Mouse (Mus musculus): ENCODE results near the gene Azgp1. TPM values are rescaled to one million over a fixed set of nuclear protein-coding genes. Genes with fewer than 3 reads are reported as not detected.
"Not testable (repeated sequence)": the region's sequence is repeated elsewhere in the genome, so short reads cannot be mapped to it uniquely, and the experiment has no call there.

Gene Azgp1
- polyA plus RNA-seq (2016; fragmentation: Nextera tagmentation; extraction: Ambion mirVana) = not detected in 2 replicates

DNA sequence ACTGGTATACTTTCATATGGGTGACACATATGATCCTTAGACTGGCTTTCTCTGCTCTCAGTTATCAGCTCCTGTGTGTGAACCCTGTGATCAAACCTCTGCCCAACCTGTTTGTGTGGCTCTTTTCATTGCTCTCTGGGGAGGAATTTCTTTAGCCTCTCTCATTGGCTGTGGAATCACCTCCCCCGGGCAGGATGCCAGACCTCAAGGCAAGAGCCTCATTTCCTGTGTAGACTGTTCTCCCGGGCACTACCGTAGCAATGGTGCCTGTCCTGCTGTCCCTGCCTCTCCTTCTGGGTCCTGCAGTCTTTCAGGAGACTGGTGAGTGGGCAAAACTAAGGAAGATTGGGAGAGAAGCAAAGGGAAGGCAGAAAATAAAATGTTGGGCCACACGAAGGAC lies at the start of gene Azgp1:
Gene Azgp1 (plus strand): TSS at position 221 of the 400 bp plus-strand sequence.
- no peak within 1 kb of the TSS for H3K4me2 ChIP-seq (replicated peaks)
- no peak within 1 kb of the TSS for H3K27ac ChIP-seq
- H3K9me3 ChIP-seq = no peaks in the 10 kb centered on the region
- H3K27me3 ChIP-seq = no peaks in the 10 kb centered on the region
- no peak for ATAC-seq (ENCODE audit: insufficient number of reproducible peaks, insufficient read depth, low FRiP score, low TSS enrichment)
- H3K4me3 ChIP-seq = no peak within 1 kb of the TSS
- no peaks in the 10 kb centered on the region for H3K4me1 ChIP-seq
- H3K36me3 ChIP-seq = no peaks in the 10 kb centered on the region
- H3K9ac ChIP-seq = no peak within 1 kb of the TSS
- WGBS = 71% methylated on average over 4 of the region's 4 CpGs

DNA sequence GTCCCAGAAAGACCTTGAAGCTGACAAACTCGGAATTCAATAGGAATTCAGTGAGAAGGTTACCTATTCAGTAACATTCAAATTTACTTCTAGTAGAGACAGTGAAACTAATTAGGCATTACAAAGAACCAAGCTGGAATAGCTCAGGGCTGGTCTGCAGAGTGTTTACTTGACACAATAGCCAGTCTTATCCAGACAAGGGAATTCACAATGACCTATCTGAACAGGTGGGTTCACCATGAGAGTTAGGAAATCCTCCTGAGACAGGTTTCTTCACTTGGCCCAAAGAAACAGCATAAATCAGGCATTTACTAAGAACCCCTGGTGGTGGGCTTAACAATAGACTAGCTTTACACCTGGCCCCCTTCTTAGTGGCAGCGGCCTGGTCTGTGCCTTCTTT lies 47.4 kb upstream of the Azgp1 start:
- H3K27me3 ChIP-seq; H3K36me3 ChIP-seq; H3K4me1 ChIP-seq; H3K4me3 ChIP-seq; H3K27ac ChIP-seq; H3K4me2 ChIP-seq (replicated peaks); H3K9ac ChIP-seq; ATAC-seq (ENCODE audit: insufficient number of reproducible peaks, insufficient read depth, low FRiP score, low TSS enrichment); H3K9me3 ChIP-seq: not testable (repeated sequence)
- 68% methylated on average over 2 of the region's 2 CpGs for WGBS

DNA sequence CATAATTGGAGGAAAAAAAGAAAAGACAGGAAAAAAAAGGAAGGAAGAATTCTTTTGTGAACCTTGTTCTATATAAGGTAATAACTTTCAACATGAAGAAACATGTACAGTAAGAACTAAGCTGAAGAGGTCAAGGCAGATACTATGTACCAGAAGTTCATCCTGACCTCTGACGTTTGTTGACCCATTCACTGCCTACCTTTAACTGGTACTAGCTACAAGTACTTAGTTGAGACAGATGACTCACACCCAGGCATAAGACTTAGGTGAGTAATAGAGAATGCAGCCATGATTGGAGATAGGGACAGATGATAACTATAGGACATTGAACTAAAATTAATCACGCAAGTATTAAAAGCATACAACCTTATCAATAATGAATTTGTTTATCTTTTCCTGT lies 44.8 kb upstream of the Azgp1 start:
- ATAC-seq (ENCODE audit: insufficient number of reproducible peaks, insufficient read depth, low FRiP score, low TSS enrichment) = no peak
- no peaks in the 10 kb centered on the region for H3K9me3 ChIP-seq
- 86% methylated on average over 2 of the region's 2 CpGs for WGBS
- H3K27me3 ChIP-seq = no peaks in the 10 kb centered on the region
- H3K36me3 ChIP-seq = no peaks in the 10 kb centered on the region
- no peak overlapping the region for H3K9ac ChIP-seq
- H3K4me1 ChIP-seq = no peaks in the 10 kb centered on the region
- H3K27ac ChIP-seq = no peak overlapping the region
- H3K4me2 ChIP-seq (replicated peaks) = no peak overlapping the region
- no peak overlapping the region for H3K4me3 ChIP-seq

DNA sequence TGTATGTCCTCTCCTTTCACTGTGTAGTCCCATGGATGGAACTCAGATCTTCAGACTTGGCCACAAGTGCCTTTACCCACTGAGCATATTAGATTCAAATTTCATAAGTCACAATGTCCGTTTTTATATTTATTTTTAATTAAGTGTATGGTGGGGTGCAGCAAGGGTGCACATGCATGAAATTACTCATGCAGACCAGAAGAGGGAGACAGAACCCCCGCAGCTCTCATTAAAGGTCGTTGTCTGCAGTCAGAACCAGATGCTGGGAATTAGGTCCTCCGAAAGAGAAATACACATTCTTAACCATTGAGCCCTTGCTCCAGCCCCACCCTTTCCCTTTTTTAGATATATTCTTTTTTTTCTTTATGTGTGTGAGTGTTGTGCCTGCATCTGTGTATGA lies 44.1 kb upstream of the Azgp1 start:
- no peak overlapping the region for H3K4me3 ChIP-seq
- H3K9me3 ChIP-seq = no peaks in the 10 kb centered on the region
- ATAC-seq (ENCODE audit: insufficient number of reproducible peaks, insufficient read depth, low FRiP score, low TSS enrichment) = no peak
- H3K4me1 ChIP-seq = no peaks in the 10 kb centered on the region
- H3K27ac ChIP-seq = no peak overlapping the region
- H3K9ac ChIP-seq = no peak overlapping the region
- H3K36me3 ChIP-seq = no peaks in the 10 kb centered on the region
- H3K27me3 ChIP-seq = no peaks in the 10 kb centered on the region
- WGBS = 64% methylated on average over 4 of the region's 4 CpGs
- H3K4me2 ChIP-seq (replicated peaks) = no peak overlapping the region

DNA sequence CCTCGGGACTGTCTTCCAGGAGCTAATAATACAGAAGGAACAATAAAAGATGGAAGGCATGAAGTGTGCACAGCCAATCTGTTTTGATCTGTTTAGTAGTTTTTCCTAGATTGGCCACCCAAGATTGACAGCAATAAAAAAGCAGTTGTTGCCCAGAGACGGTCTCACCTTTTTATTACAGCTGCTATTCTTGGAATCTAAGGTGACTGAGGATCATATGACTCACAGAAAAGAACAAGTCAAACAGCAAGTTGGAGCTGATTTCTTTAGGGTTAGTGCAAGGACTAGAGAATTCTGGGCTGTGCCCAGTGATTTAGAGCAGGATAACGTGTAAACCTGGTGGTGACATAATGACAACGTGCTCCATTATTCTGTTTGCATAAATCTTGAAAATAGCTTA lies 40.4 kb upstream of the Azgp1 start:
- H3K27ac ChIP-seq = no peak overlapping the region

DNA sequence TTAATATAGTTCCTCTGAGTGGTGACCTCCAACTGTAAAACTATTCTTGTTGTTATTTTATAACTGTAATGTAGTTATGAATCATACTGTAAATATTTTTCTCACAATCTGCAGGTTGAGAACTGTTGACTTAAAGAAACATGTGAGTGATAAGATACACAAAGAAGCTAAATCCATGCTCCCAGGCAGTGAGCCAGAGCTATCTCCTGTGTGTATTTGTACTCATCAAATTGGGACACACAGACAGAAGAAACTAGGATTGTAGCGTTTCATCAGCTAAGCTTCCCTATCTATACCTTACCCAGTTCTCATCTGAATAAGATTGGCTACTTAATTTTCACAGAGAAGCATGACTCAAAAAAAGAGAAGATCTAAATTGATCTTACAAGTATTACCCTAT lies 38.2 kb upstream of the Azgp1 start:
- no peak overlapping the region for H3K27ac ChIP-seq
- ATAC-seq (ENCODE audit: insufficient number of reproducible peaks, insufficient read depth, low FRiP score, low TSS enrichment) = no peak
- H3K36me3 ChIP-seq = no peaks in the 10 kb centered on the region
- no peaks in the 10 kb centered on the region for H3K27me3 ChIP-seq
- no peaks in the 10 kb centered on the region for H3K9me3 ChIP-seq
- H3K4me2 ChIP-seq (replicated peaks) = no peak overlapping the region
- no peak overlapping the region for H3K4me3 ChIP-seq
- no peak overlapping the region for H3K9ac ChIP-seq
- WGBS = 79% methylated on average over 1 of the region's 1 CpGs
- no peaks in the 10 kb centered on the region for H3K4me1 ChIP-seq

More for the DNA sequence above, 40.4 kb upstream of the Azgp1 start:
- Histone ChIP-seq H3K9ac (no peak overlapping the region), H3K36me3 (no peaks in the 10 kb centered on the region), H3K9me3 (no peaks in the 10 kb centered on the region), H3K4me2 (replicated peaks) (no peak overlapping the region), H3K27me3 (no peaks in the 10 kb centered on the region), H3K4me1 (no peaks in the 10 kb centered on the region), H3K4me3 (no peak overlapping the region)
- no peak for ATAC-seq (ENCODE audit: insufficient number of reproducible peaks, insufficient read depth, low FRiP score, low TSS enrichment)
- WGBS = 82% methylated on average over 4 of the region's 4 CpGs

DNA sequence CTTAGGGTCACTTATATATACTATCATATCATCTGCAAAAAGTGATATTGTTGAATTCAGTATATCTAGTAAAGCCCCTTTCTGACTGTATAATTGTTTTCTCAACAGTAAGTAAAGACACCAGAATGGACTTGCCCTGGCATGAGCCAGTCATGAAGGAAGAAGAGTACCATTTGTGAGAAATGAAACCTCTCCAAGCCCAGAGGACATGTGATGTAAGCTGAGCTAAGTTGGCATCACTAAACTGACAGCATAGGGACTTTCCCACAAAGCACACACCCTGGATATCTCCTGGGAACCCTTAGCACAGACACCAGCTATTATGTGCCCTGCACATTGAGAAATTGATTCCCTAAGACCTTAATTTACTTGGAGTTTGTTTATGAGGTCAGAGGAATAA lies 34.0 kb upstream of the Azgp1 start:
- Histone ChIP-seq H3K4me3 (no peak overlapping the region), H3K4me1 (no peaks in the 10 kb centered on the region)
- no peak for ATAC-seq (ENCODE audit: insufficient number of reproducible peaks, insufficient read depth, low FRiP score, low TSS enrichment)

DNA sequence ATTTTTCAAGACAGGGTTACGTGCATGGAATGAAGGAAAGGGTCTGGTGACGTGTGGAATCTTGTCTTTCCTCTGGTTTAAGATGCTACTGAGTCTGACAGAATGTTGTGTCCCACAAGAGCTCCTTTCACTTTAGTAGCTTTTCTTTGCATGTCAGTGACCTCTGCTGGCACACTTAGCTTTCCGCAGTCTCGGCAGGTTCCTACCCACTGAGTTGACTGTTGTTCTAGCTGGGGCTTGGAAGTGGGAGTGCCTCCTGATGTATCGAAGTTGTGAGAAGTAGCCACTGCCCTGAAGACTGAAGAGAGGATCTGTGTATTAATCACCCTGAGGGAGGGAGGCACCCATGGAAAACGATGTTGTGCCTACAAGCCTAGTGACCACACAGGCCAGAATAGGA lies 30.1 kb upstream of the Azgp1 start:
- no peak overlapping the region for H3K9ac ChIP-seq
- ATAC-seq (ENCODE audit: insufficient number of reproducible peaks, insufficient read depth, low FRiP score, low TSS enrichment) = no peak
- no peak overlapping the region for H3K4me2 ChIP-seq (replicated peaks)
- no peak overlapping the region for H3K4me3 ChIP-seq
- H3K36me3 ChIP-seq = no peaks in the 10 kb centered on the region
- no peaks in the 10 kb centered on the region for H3K9me3 ChIP-seq
- H3K4me1 ChIP-seq = no peaks in the 10 kb centered on the region
- WGBS = 41% methylated on average over 6 of the region's 6 CpGs
- H3K27ac ChIP-seq = no peak overlapping the region
- H3K27me3 ChIP-seq = no peaks in the 10 kb centered on the region

More for the DNA sequence above, 34.0 kb upstream of the Azgp1 start:
- Histone ChIP-seq H3K9ac (no peak overlapping the region), H3K36me3 (no peaks in the 10 kb centered on the region), H3K27me3 (no peaks in the 10 kb centered on the region), H3K9me3 (no peaks in the 10 kb centered on the region), H3K27ac (no peak overlapping the region), H3K4me2 (replicated peaks) (no peak overlapping the region)

DNA sequence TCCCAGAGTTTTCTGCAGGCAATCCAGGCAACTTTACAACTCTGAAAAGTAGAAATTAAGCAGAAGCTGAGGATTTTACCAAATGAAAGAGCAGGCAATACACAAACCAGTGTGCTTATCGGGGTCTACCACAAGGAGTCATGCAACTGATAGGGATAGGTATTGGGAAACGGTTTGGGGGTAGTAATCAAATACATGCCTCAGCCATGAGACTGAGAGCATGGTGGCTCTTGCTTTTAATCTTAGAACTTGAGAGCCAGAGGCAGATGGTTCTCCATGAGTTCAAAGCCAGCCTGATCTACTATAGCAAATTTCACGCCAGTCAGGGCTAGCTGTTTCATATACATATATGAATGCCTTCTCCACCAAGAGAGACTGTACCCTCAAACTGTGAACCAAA lies 24.9 kb upstream of the Azgp1 start:
- no peaks in the 10 kb centered on the region for H3K9me3 ChIP-seq
- no peak for ATAC-seq (ENCODE audit: insufficient number of reproducible peaks, insufficient read depth, low FRiP score, low TSS enrichment)
- 88% methylated on average over 3 of the region's 3 CpGs for WGBS

DNA sequence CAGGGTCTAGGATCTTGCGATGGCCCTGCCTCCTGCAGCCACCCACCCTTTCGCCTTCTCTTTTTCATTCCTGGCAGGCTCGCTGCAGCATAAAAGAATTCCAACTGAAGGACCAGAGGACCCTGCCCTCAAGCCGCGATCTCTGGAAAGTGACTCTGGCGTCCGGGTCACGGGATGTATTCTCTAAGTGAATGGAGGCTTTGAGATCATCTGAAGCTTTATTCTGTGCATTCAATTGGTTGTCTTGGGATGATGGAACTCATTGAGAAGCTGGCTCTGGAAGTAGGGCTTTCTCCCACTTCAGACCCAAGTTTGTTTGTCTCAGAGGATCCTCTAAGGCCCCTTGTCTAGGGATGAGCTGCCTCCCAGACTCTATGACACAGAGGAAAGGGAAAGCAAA lies 18.4 kb upstream of the Azgp1 start, which contains the start of gene Gjc3:
Gene Gjc3 (minus strand): TSS at position 154 of the 400 bp plus-strand sequence.
- 47% methylated on average over 8 of the region's 8 CpGs for WGBS
- H3K4me2 ChIP-seq (replicated peaks) = no peak within 1 kb of the TSS
- no peak within 1 kb of the TSS for H3K9ac ChIP-seq
- no peaks in the 10 kb centered on the region for H3K9me3 ChIP-seq
- no peak within 1 kb of the TSS for H3K4me3 ChIP-seq
- H3K27ac ChIP-seq = no peak within 1 kb of the TSS
- no peaks in the 10 kb centered on the region for H3K4me1 ChIP-seq
- no peaks in the 10 kb centered on the region for H3K27me3 ChIP-seq
- H3K36me3 ChIP-seq = no peaks in the 10 kb centered on the region
- no peak for ATAC-seq (ENCODE audit: insufficient number of reproducible peaks, insufficient read depth, low FRiP score, low TSS enrichment)

More for the DNA sequence above, 24.9 kb upstream of the Azgp1 start:
- Histone ChIP-seq H3K4me2 (replicated peaks) (no peak overlapping the region), H3K9ac (no peak overlapping the region), H3K36me3 (no peaks in the 10 kb centered on the region), H3K4me3 (no peak overlapping the region), H3K27ac (no peak overlapping the region), H3K27me3 (no peaks in the 10 kb centered on the region), H3K4me1 (no peaks in the 10 kb centered on the region)

DNA sequence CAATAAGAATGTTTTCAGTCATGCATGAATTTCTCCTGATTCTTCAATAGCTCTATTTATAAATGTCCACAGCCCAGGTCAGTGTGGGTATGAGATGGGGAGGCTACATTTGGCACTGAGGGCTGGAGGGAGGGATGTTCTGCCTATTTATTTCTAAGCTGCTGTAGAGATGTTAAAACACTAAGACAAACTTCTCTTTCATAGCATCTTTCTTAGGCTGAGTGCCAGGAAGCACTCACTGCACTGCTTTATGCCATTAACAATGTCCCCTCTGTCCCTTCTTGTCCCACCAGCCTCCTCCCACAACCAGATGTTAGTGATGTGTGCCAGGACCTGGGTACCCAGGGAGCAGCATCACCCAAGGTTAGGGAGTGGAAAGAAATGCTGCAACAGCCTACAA lies 14.8 kb upstream of the Azgp1 start:
- Histone ChIP-seq H3K27me3 (no peaks in the 10 kb centered on the region), H3K36me3 (no peaks in the 10 kb centered on the region), H3K4me1 (no peaks in the 10 kb centered on the region), H3K27ac (no peak overlapping the region), H3K9ac (no peak overlapping the region), H3K9me3 (no peaks in the 10 kb centered on the region), H3K4me3 (no peak overlapping the region), H3K4me2 (replicated peaks) (no peak overlapping the region)
- ATAC-seq (ENCODE audit: insufficient number of reproducible peaks, insufficient read depth, low FRiP score, low TSS enrichment) = no peak

DNA sequence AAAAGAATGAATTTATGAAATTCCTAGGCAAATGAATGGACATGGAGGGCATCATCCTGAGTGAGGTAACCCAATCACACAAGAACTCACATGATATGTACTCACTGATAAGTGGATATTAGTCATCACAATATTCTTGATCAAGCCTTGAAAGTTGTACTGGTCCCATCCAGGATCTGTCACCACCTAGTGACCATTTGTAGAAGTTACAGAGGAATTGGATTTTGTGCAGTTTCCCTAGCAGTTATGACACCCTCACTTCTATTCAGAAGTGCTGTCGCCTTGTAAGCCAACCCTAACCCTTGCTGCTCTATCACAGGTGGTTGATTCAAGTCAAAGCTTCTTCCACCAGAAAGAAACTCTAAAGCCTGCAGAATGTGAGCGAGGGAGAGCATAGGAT lies 8.2 kb upstream of the Azgp1 start:
- ATAC-seq (ENCODE audit: insufficient number of reproducible peaks, insufficient read depth, low FRiP score, low TSS enrichment) = no peak
- Histone ChIP-seq H3K36me3 (no peaks in the 10 kb centered on the region), H3K9me3 (no peaks in the 10 kb centered on the region), H3K27ac (no peak overlapping the region), H3K27me3 (no peaks in the 10 kb centered on the region), H3K9ac (no peak overlapping the region), H3K4me2 (replicated peaks) (no peak overlapping the region), H3K4me1 (no peaks in the 10 kb centered on the region), H3K4me3 (no peak overlapping the region)
- WGBS = 80% methylated on average over 2 of the region's 2 CpGs

DNA sequence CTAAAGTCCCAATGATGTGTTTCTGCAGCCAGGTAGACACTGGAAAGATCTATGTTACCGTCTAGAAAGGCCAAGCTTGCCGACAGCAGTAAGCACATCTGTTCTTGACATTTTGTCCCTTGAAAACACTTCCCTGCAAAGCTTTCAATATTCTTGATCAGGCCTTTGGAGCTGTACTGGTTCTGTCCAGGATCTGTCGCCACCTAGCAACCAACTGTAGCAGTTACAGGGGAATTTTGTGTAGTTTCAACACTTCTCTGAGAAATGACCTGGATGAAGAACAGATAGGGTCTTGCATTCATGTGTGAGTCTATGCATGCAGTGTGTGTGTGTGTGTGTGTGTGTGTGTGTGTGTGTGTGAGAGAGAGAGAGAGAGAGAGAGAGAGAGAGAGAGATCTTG lies 7.6 kb upstream of the Azgp1 start:
- H3K4me1 ChIP-seq = no peaks in the 10 kb centered on the region
- 58% methylated on average over 3 of the region's 3 CpGs for WGBS

More for the DNA sequence above, 7.6 kb upstream of the Azgp1 start:
- no peak for ATAC-seq (ENCODE audit: insufficient number of reproducible peaks, insufficient read depth, low FRiP score, low TSS enrichment)
- Histone ChIP-seq H3K27me3 (no peaks in the 10 kb centered on the region), H3K4me3 (no peak overlapping the region), H3K4me2 (replicated peaks) (no peak overlapping the region), H3K27ac (no peak overlapping the region), H3K9ac (no peak overlapping the region), H3K36me3 (no peaks in the 10 kb centered on the region), H3K9me3 (no peaks in the 10 kb centered on the region)
